8 mouse cellular contexts compared by ENCODE assay signal in the genomic region with DNA sequence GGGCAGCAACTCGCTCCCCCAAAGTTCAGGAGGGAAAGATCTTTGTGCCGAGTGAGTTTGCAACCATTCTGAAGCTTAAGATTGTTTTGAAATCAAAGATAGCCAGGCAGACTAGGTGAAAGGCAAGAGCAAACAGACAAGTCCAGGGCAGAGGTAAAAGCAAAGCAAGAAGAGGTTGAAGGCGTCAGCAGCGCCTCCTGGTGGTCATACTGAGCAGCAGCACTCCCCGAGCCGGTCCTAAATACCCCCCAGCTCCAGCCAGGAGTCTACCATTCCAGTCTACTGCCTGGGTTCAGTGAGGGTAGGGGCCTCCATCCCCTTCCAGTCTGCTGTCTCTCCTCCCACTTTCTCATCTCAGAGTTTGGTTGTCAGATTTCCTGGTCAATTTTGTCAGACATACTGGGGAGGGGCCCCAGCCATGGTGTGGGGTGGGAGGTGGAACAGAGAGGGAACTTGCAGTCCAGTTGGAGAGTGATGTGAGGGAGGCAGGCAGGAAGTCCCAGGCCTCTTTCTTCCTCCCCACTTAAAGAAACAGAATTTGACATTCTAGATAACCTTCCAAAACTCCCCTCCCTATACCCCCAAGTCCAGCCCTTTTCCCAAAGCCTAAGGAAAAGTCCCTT. TPM values are rescaled to one million over a fixed set of nuclear protein-coding genes. Genes with fewer than 3 reads are reported as not detected.
DNase-seq lines count a peak whose midpoint lies in the region; ATAC-seq and TF ChIP-seq lines count a peak whose summit lies in the region.

No protein-coding gene starts in this region.

- peak; percentile 65 for DNase-seq in midbrain, embryonic 14.5 days
- DNase-seq in adipocyte (ENCODE audit: low spot score): peak; percentile 90
- peak; percentile 81 for DNase-seq in liver, postnatal 0 days
- no peak for DNase-seq in spleen, adult 2 months (ENCODE audit: low read depth in 1 of 2, low spot score in 2 of 2)
- DNase-seq in cerebellum, adult 11-12 months: no peak

- ATAC-seq in midbrain, embryonic 14.5 days (ENCODE audit: low FRiP score, low TSS enrichment): no peak
- no peak for ATAC-seq in midbrain, embryonic 13.5 days
- peak; percentile 58; the same call in 1 of the 2 replicates for ATAC-seq in erythroblast, adult 5-6 weeks (replicated peaks; ENCODE audit: low FRiP score, poor library complexity, severe bottlenecking)
- peak; percentile 28; the same call in 1 of the 2 replicates for ATAC-seq in intestine, postnatal 0 days
- peak; percentile 86 for ATAC-seq in liver, postnatal 0 days

- H3K4me2 ChIP-seq in midbrain, embryonic 14.5 days (ENCODE audit: low read length): no peak overlapping the region
- no peak overlapping the region for H3K4me2 ChIP-seq in midbrain, embryonic 13.5 days (replicated peaks)
- no peak overlapping the region for H3K4me2 ChIP-seq in intestine, postnatal 0 days (replicated peaks; ENCODE audit: low read depth)
- no peak overlapping the region for H3K4me2 ChIP-seq in liver, postnatal 0 days (ENCODE audit: low read depth, low read length)

- no peak overlapping the region for H3K4me3 ChIP-seq in midbrain, embryonic 14.5 days (replicated peaks; ENCODE audit: low read depth, low read length)
- no peak overlapping the region for H3K4me3 ChIP-seq in midbrain, embryonic 13.5 days (replicated peaks)
- no peak overlapping the region for H3K4me3 ChIP-seq in intestine, postnatal 0 days (ENCODE audit: low read depth, low read length)
- H3K4me3 ChIP-seq in liver, postnatal 0 days (ENCODE audit: low read depth, low read length): no peak overlapping the region
- no peak overlapping the region for H3K4me3 ChIP-seq in spleen, adult 2 months (ENCODE audit: extremely low read depth, insufficient read depth, insufficient read length)

- H3K4me1 ChIP-seq in midbrain, embryonic 14.5 days (ENCODE audit: control insufficient read depth, insufficient read depth, low read length): no peaks in the 10 kb centered on the region
- peaks cover 14% of the 10 kb centered on the region; the same call in 1 of the 2 replicates for H3K4me1 ChIP-seq in midbrain, embryonic 13.5 days (replicated peaks)
- H3K4me1 ChIP-seq in intestine, postnatal 0 days (replicated peaks; ENCODE audit: control insufficient read depth, insufficient read depth, low read length): no peaks in the 10 kb centered on the region
- peaks cover 13% of the 10 kb centered on the region; the same call in 1 of the 2 replicates for H3K4me1 ChIP-seq in liver, postnatal 0 days (ENCODE audit: insufficient read depth)
- peaks cover 8% of the 10 kb centered on the region; the same call in 1 of the 2 replicates for H3K4me1 ChIP-seq in spleen, adult 2 months (ENCODE audit: control insufficient read depth, insufficient read depth, insufficient read length)

- no peaks in the 10 kb centered on the region for H3K36me3 ChIP-seq in midbrain, embryonic 14.5 days (ENCODE audit: control insufficient read depth, insufficient read depth, low read length)
- no peaks in the 10 kb centered on the region for H3K36me3 ChIP-seq in midbrain, embryonic 13.5 days
- no peaks in the 10 kb centered on the region for H3K36me3 ChIP-seq in intestine, postnatal 0 days (ENCODE audit: control insufficient read depth, insufficient read depth)
- H3K36me3 ChIP-seq in liver, postnatal 0 days (replicated peaks; ENCODE audit: insufficient read depth, low read length): no peaks in the 10 kb centered on the region
- no peaks in the 10 kb centered on the region for H3K36me3 ChIP-seq in spleen, adult 2 months (ENCODE audit: control insufficient read depth, insufficient read depth, low read length)

- TF ChIP-seq POLR2A in spleen, adult 2 months (IDR thresholded peaks at IDR 0.05; ENCODE audit: low read depth, low read length): no peak

- no peaks in the 10 kb centered on the region for H3K27me3 ChIP-seq in midbrain, embryonic 14.5 days (ENCODE audit: control insufficient read depth, insufficient read depth, low read length)
- no peaks in the 10 kb centered on the region for H3K27me3 ChIP-seq in midbrain, embryonic 13.5 days
- H3K27me3 ChIP-seq in intestine, postnatal 0 days (replicated peaks; ENCODE audit: control insufficient read depth, insufficient read depth, low read length): no peaks in the 10 kb centered on the region
- no peaks in the 10 kb centered on the region for H3K27me3 ChIP-seq in liver, postnatal 0 days (ENCODE audit: insufficient read depth, low read length)
- H3K27me3 ChIP-seq in spleen, adult 2 months (ENCODE audit: control insufficient read depth, insufficient read depth, low read length): no peaks in the 10 kb centered on the region

- TF ChIP-seq CTCF in intestine, postnatal 0 days (IDR thresholded peaks at IDR 0.05; ENCODE audit: low read depth): peak; percentile 92
- TF ChIP-seq CTCF in liver, postnatal 0 days (IDR thresholded peaks at IDR 0.05; ENCODE audit: low read depth): peak; percentile 93
- TF ChIP-seq CTCF in spleen, adult 2 months (IDR thresholded peaks at IDR 0.05; ENCODE audit: extremely low read depth, insufficient read depth, insufficient read length, insufficient replicate concordance): peak; percentile 83

- H3K27ac ChIP-seq in midbrain, embryonic 14.5 days (replicated peaks; ENCODE audit: low read depth, low read length): no peak overlapping the region
- no peak overlapping the region for H3K27ac ChIP-seq in midbrain, embryonic 13.5 days
- H3K27ac ChIP-seq in intestine, postnatal 0 days (ENCODE audit: low read depth, low read length): no peak overlapping the region
- 0 out of 2 replicates have a peak overlapping the region, but pooled peaks have one; percentile 20 for H3K27ac ChIP-seq in liver, postnatal 0 days (ENCODE audit: low read depth)
- H3K27ac ChIP-seq in spleen, adult 2 months (ENCODE audit: insufficient read depth, low read length): no peak overlapping the region; the same call in 1 of the 2 replicates

- 14% methylated on average over 6 of the region's 6 CpGs for WGBS in midbrain, embryonic 14.5 days
- WGBS in midbrain, embryonic 13.5 days: 17% methylated on average over 6 of the region's 6 CpGs
- 8% methylated on average over 6 of the region's 6 CpGs for WGBS in intestine, postnatal 0 days
- WGBS in liver, postnatal 0 days (ENCODE audit: insufficient replicate concordance): 13% methylated on average over 6 of the region's 6 CpGs
- 23% methylated on average over 6 of the region's 6 CpGs for WGBS in spleen, adult 2 months

- TF ChIP-seq EP300 in liver, postnatal 0 days (IDR thresholded peaks at IDR 0.05; ENCODE audit: low read depth): no peak; the same call in 1 of the 2 replicates

- H3K9me3 ChIP-seq in midbrain, embryonic 14.5 days (ENCODE audit: control insufficient read depth, low read length): no peaks in the 10 kb centered on the region
- H3K9me3 ChIP-seq in midbrain, embryonic 13.5 days: no peaks in the 10 kb centered on the region
- no peaks in the 10 kb centered on the region for H3K9me3 ChIP-seq in intestine, postnatal 0 days (ENCODE audit: control insufficient read depth)
- no peaks in the 10 kb centered on the region for H3K9me3 ChIP-seq in liver, postnatal 0 days (ENCODE audit: low read length)

- H3K9ac ChIP-seq in midbrain, embryonic 14.5 days (replicated peaks; ENCODE audit: low read length): no peak overlapping the region
- no peak overlapping the region for H3K9ac ChIP-seq in midbrain, embryonic 13.5 days (replicated peaks)
- H3K9ac ChIP-seq in intestine, postnatal 0 days (ENCODE audit: low read depth, low read length): no peak overlapping the region
- H3K9ac ChIP-seq in liver, postnatal 0 days (replicated peaks): no peak overlapping the region

RNA-seq across cellular contexts. Expression of gene Tns1, which starts 41.3 kb away (rescaled TPM):
- polyA plus RNA-seq in midbrain, embryonic 14.5 days (2014; fragmentation: Nextera tagmentation; extraction: Ambion mirVana): 7.6 and 11.0 TPM in 2 replicates
- 9.6 and 13.2 TPM in 2 replicates for polyA plus RNA-seq in midbrain, embryonic 13.5 days (2015; fragmentation: Nextera tagmentation; extraction: Ambion mirVana)
- total RNA-seq in erythroblast, adult 5-6 weeks (2015; ENCODE audit: low replicate concordance): 8.5 and 9.2 TPM in 2 replicates
- 11.9 and 21.6 TPM in 2 replicates for total RNA-seq in erythroblast, adult 5-6 weeks (2017; ENCODE audit: low replicate concordance)
- polyA plus RNA-seq in intestine, postnatal 0 days (2015; fragmentation: Nextera tagmentation; extraction: Ambion mirVana): 20.0 and 21.5 TPM in 2 replicates
- polyA plus RNA-seq in liver, postnatal 0 days (2015; fragmentation: Nextera tagmentation; extraction: Ambion mirVana): 12.1 and 12.8 TPM in 2 replicates
- polyA plus RNA-seq in spleen, adult 2 months (2012; rRNA removed): 80.4 and 102 TPM in 2 replicates

RNA-seq across cellular contexts. Expression of gene Rufy4, which starts 42.4 kb away (rescaled TPM):
- 0.12 and 0.33 TPM in 2 replicates for polyA plus RNA-seq in midbrain, embryonic 14.5 days (2014; fragmentation: Nextera tagmentation; extraction: Ambion mirVana)
- polyA plus RNA-seq in midbrain, embryonic 13.5 days (2015; fragmentation: Nextera tagmentation; extraction: Ambion mirVana): 0.31 and 0.42 TPM in 2 replicates
- not detected in 2 replicates for total RNA-seq in erythroblast, adult 5-6 weeks (2015; ENCODE audit: low replicate concordance)
- total RNA-seq in erythroblast, adult 5-6 weeks (2017; ENCODE audit: low replicate concordance): not detected in 2 replicates
- 0.10 TPM in 1 of 2 replicates, not detected in the other for polyA plus RNA-seq in intestine, postnatal 0 days (2015; fragmentation: Nextera tagmentation; extraction: Ambion mirVana)
- polyA plus RNA-seq in liver, postnatal 0 days (2015; fragmentation: Nextera tagmentation; extraction: Ambion mirVana): 0.20 TPM in 1 of 2 replicates, not detected in the other
- polyA plus RNA-seq in spleen, adult 2 months (2012; rRNA removed): 0.41 and 0.67 TPM in 2 replicates

Comparison
In these comparisons a context has a peak if more than half of its experiments do, and no peak if none do; other contexts are left out.
1. ATAC-seq: peak in erythroblast, adult 5-6 weeks (single experiment), intestine, postnatal 0 days (single experiment) and liver, postnatal 0 days (single experiment); none in midbrain, embryonic 14.5 days (single experiment) and midbrain, embryonic 13.5 days (single experiment).
2. DNase-seq: peak in midbrain, embryonic 14.5 days (single experiment), adipocyte (single experiment) and liver, postnatal 0 days (single experiment); none in spleen, adult 2 months (0 of 2) and cerebellum, adult 11-12 months (single experiment).
3. Peak in every context shown above with its lines, with median percentiles within 50 percentile points of each other: CTCF ChIP-seq.